Mouse (Mus musculus) midbrain, postnatal 0 days (tissue): Measurements from ENCODE around the gene Fcor. TPM values are rescaled to one million over a fixed set of nuclear protein-coding genes. Genes with fewer than 3 reads are reported as not detected.

Source experiments
- ATAC-seq: fragments of 200-750 bp; cut with Nextera tagmentation; 2 replicates; pipeline ENCODE4 v1.8.0; 2017; ENCODE audit warnings: moderate number of reproducible peaks, mild to moderate bottlenecking, moderate TSS enrichment, moderate library complexity; ENCODE audit not compliant: low FRiP score
- DNase-seq: peaks from one replicate; pipeline ENCODE4 v3.0.0-alpha.2; 2015; ENCODE audit warnings: low spot score
- H3K27ac ChIP-seq: fragments of 300-500 bp; sonication (generic); 2 replicates; pipeline ENCODE4 v1.5.1; 2014; ENCODE audit warnings: low read depth, mild to moderate bottlenecking, low read length, mixed read lengths
- H3K27me3 ChIP-seq: fragments of 300-500 bp; sonication (generic); 2 replicates; pipeline ENCODE4 v1.6.1; 2014; ENCODE audit warnings: low read length, control low read depth, mixed read lengths; ENCODE audit not compliant: insufficient read depth
- H3K36me3 ChIP-seq: fragments of 300-500 bp; sonication (generic); 2 replicates; pipeline ENCODE4 v1.6.1; 2014; ENCODE audit warnings: low read length, control low read depth, mixed read lengths; ENCODE audit not compliant: insufficient read depth
- H3K4me1 ChIP-seq: fragments of 300-500 bp; sonication (generic); 2 replicates; pipeline ENCODE4 v1.6.1; 2014; ENCODE audit warnings: mild to moderate bottlenecking, control low read depth, antibody characterized with exemption, low read length, mixed read lengths; ENCODE audit not compliant: insufficient read depth
- H3K4me2 ChIP-seq: fragments of 300-500 bp; sonication (generic); 2 replicates; pipeline ENCODE4 v1.6.1; 2014; ENCODE audit warnings: low read depth, mild to moderate bottlenecking, low read length, mixed read lengths; ENCODE audit not compliant: poor library complexity, severe bottlenecking
- H3K4me3 ChIP-seq: fragments of 300-500 bp; sonication (generic); 2 replicates; pipeline ENCODE4 v1.5.1; 2014; ENCODE audit warnings: low read depth, mild to moderate bottlenecking, low read length, moderate library complexity
- H3K9ac ChIP-seq: fragments of 300-500 bp; sonication (generic); replicated peaks from 2 replicates; pipeline ENCODE4 v1.6.1; 2014; ENCODE audit warnings: mild to moderate bottlenecking, low read length, moderate library complexity, mixed read lengths; ENCODE audit not compliant: poor library complexity, severe bottlenecking
- H3K9me3 ChIP-seq: fragments of 300-500 bp; sonication (generic); 2 replicates; pipeline ENCODE4 v1.6.1; 2016; ENCODE audit warnings: low read length, control low read depth
- CTCF ChIP-seq: IDR thresholded peaks from 2 replicates; pipeline ENCODE4 v1.5.1; 2016; ENCODE audit warnings: antibody characterized with exemption, mild to moderate bottlenecking
- WGBS: fragments of 180-500 bp; shearing (Covaris S2); extraction: QIAGEN DNeasy Blood & Tissue Kit; methylation state at CpG from one replicate; pipeline ENCODE4 v1.1.7; 2014; 5-methylcytosine and 5-hydroxymethylcytosine counted together
- polyA plus RNA-seq: library from polyadenylated mRNA; unstranded; fragments of >200 nt; fragmentation: Nextera tagmentation; extraction: Ambion mirVana; gene quantifications from 2 replicates; pipeline ENCODE4 v1.2.1, GENCODE M21; 2015
- total RNA-seq: library from RNA; depleted of rRNA; stranded (reverse); fragments of >200 nt; gene quantifications from 2 replicates; pipeline ENCODE4 v1.2.3, GENCODE M21; 2014

The Fcor gene
- total and polyA plus RNA-seq, 2 experiments from 2014 or later: 20.3 to 33.3 TPM

GRCm38 (mm10) chr8:3631478-3631875 lies 40.7 kb downstream of the Fcor start:
- 0 out of 2 replicates have a peak, but pooled peaks cover 5% of the 10 kb centered on the region for H3K36me3 ChIP-seq
- DNase-seq (no peak), ATAC-seq (0 out of 2 replicates have a peak, but pooled peaks have one; percentile 5)
- peak overlapping the region; percentile 60 for H3K4me2 ChIP-seq
- H3K9me3 ChIP-seq: no peaks in the 10 kb centered on the region
- H3K9ac ChIP-seq: peak overlapping the region; percentile 51
- H3K4me1 ChIP-seq: peaks cover 4% of the 10 kb centered on the region; the same call in 1 of the 2 replicates
- peak overlapping the region; percentile 44 for H3K4me3 ChIP-seq
- 23% methylated on average over 8 of the region's 8 CpGs for WGBS
- no peak overlapping the region for H3K27ac ChIP-seq
- no peak for TF ChIP-seq CTCF
- peaks cover 9% of the 10 kb centered on the region; the same call in 1 of the 2 replicates for H3K27me3 ChIP-seq

GRCm38 (mm10) chr8:3630647-3631477 lies 41.3 kb downstream of the Fcor start, which contains the start of gene Stxbp2:
Gene Stxbp2 (plus strand): TSS chr8:3630955.
- Histone ChIP-seq H3K27me3 (peaks cover 9% of the 10 kb centered on the region; the same call in 1 of the 2 replicates), H3K4me3 (peak within 1 kb of the TSS; percentile 44), H3K4me1 (peaks cover 4% of the 10 kb centered on the region; the same call in 1 of the 2 replicates), H3K4me2 (peak within 1 kb of the TSS; percentile 60), H3K36me3 (no peaks in the 10 kb centered on the region), H3K9me3 (no peaks in the 10 kb centered on the region), H3K9ac (peak within 1 kb of the TSS; percentile 51), H3K27ac (no peak within 1 kb of the TSS)
- DNase-seq (peak; percentile 43), ATAC-seq (peak; percentile 74)
- TF ChIP-seq CTCF: no peak; the same call in 1 of the 2 replicates
- WGBS: 6% methylated on average over 47 of the region's 47 CpGs

- DNase-seq: peak; percentile 50
- 0 out of 2 replicates have a peak, but pooled peaks have one; percentile 36 for ATAC-seq
- H3K9ac ChIP-seq: no peak overlapping the region
- WGBS: 29% methylated on average over 5 of the region's 5 CpGs
- H3K4me3 ChIP-seq: no peak overlapping the region
- peak; percentile 72 for TF ChIP-seq CTCF
- no peaks in the 10 kb centered on the region for H3K9me3 ChIP-seq
- H3K36me3 ChIP-seq: no peaks in the 10 kb centered on the region
- peaks cover 4% of the 10 kb centered on the region; the same call in 1 of the 2 replicates for H3K4me1 ChIP-seq
- H3K27ac ChIP-seq: no peak overlapping the region
- H3K4me2 ChIP-seq: no peak overlapping the region
- H3K27me3 ChIP-seq: peaks cover 9% of the 10 kb centered on the region; the same call in 1 of the 2 replicates
Observed at GRCm38 (mm10) chr8:3628014-3628413, 44.1 kb downstream of the Fcor start.

GRCm38 (mm10) chr8:3626971-3627370 lies 45.2 kb downstream of the Fcor start:
- no peak for DNase-seq
- Histone ChIP-seq H3K4me3 (no peak overlapping the region), H3K27me3 (peaks cover 9% of the 10 kb centered on the region; the same call in 1 of the 2 replicates), H3K27ac (no peak overlapping the region), H3K4me1 (peaks cover 7% of the 10 kb centered on the region; the same call in 1 of the 2 replicates), H3K9me3 (no peaks in the 10 kb centered on the region), H3K4me2 (no peak overlapping the region), H3K9ac (no peak overlapping the region), H3K36me3 (no peaks in the 10 kb centered on the region)
- 66% methylated on average over 5 of the region's 5 CpGs for WGBS
- TF ChIP-seq CTCF: no peak
- no peak for ATAC-seq

- H3K27ac ChIP-seq: no peak within 1 kb of the TSS
- no peaks in the 10 kb centered on the region for H3K9me3 ChIP-seq
- no peak within 1 kb of the TSS for H3K4me3 ChIP-seq
- no peak for TF ChIP-seq CTCF
- H3K4me1 ChIP-seq: 0 out of 2 replicates have a peak, but pooled peaks cover 3% of the 10 kb centered on the region
- ATAC-seq (no peak), DNase-seq (no peak)
- no peak within 1 kb of the TSS for H3K9ac ChIP-seq
- peaks cover 9% of the 10 kb centered on the region; the same call in 1 of the 2 replicates for H3K27me3 ChIP-seq
- H3K36me3 ChIP-seq: no peaks in the 10 kb centered on the region
- no peak within 1 kb of the TSS for H3K4me2 ChIP-seq
- 63% methylated on average over 1 of the region's 1 CpGs for WGBS
Observed at GRCm38 (mm10) chr8:3625445-3625844, 46.7 kb downstream of the Fcor start, which contains the start of gene Pcp2. Gene Pcp2 (minus strand): TSS chr8:3625545.
